Mouse (Mus musculus) myocyte (in vitro differentiated cells): ENCODE data around the gene Hsd17b14. TPM values are rescaled to one million over a fixed set of nuclear protein-coding genes. Genes with fewer than 3 reads are reported as not detected.
A peak's percentile ranks its signal among the peaks of the same experiment; 100 is the strongest.
"Not testable (repeated sequence)": the region's sequence is repeated elsewhere in the genome, so short reads cannot be mapped to it uniquely, and the experiment has no call there.

Experiments used
- H3K27me3 ChIP-seq: one replicate; pipeline ENCODE4 v1.6.1; 2011; ENCODE audit not compliant: control insufficient read depth, insufficient read depth, insufficient read length
- H3K36me3 ChIP-seq: one replicate; pipeline ENCODE4 v1.6.1; 2011; ENCODE audit not compliant: control insufficient read depth, insufficient read depth
- H3K4me2 ChIP-seq: one replicate; pipeline ENCODE4 v1.6.1; 2011; ENCODE audit warnings: low read depth, control low read depth
- H3K4me3 ChIP-seq: one replicate; pipeline ENCODE4 v1.5.1; 2011; ENCODE audit warnings: mild to moderate bottlenecking, control low read depth, moderate library complexity
- H3K79me2 ChIP-seq: one replicate; pipeline ENCODE4 v1.6.1; 2011; ENCODE audit not compliant: control insufficient read depth, insufficient read depth
- H3ac ChIP-seq: one replicate; pipeline ENCODE4 v1.6.1; 2011; ENCODE audit not compliant: control insufficient read depth, insufficient read length
- CEBPB ChIP-seq: IDR thresholded peaks from 2 replicates; pipeline ENCODE4 v1.6.1; 2011; ENCODE audit warnings: mild to moderate bottlenecking, moderate library complexity; ENCODE audit not compliant: poor library complexity, insufficient read depth, severe bottlenecking
- E2F4 ChIP-seq: IDR thresholded peaks from one replicate; pipeline ENCODE4 v1.6.1; 2011; ENCODE audit warnings: mild to moderate bottlenecking, control low read depth, moderate library complexity; ENCODE audit not compliant: insufficient read depth
- MAX ChIP-seq: IDR thresholded peaks from one replicate; pipeline ENCODE4 v1.6.1; 2011; ENCODE audit warnings: low read depth, mild to moderate bottlenecking, control low read depth
- MYOD1 ChIP-seq, 3 experiments: IDR thresholded peaks; one replicate each; pipeline ENCODE4 v1.6.1; 2011; ENCODE audit warnings: control low read depth in 2 of 3, low read depth in 2 of 3, mild to moderate bottlenecking in 2 of 3, moderate library complexity in 1 of 3; ENCODE audit not compliant: insufficient read length in 2 of 3, control insufficient read depth in 1 of 3
- MYOG ChIP-seq, 3 experiments: IDR thresholded peaks; one replicate each; pipeline ENCODE4 v1.6.1; 2011; ENCODE audit warnings: control low read depth in 2 of 3, low read depth in 2 of 3, mild to moderate bottlenecking in 2 of 3; ENCODE audit not compliant: insufficient read length in 2 of 3, control insufficient read depth in 1 of 3, insufficient read depth in 1 of 3
- POLR2A ChIP-seq: IDR thresholded peaks from one replicate; pipeline ENCODE4 v1.6.1; 2011; ENCODE audit warnings: low read depth, mild to moderate bottlenecking, control low read depth, moderate library complexity; ENCODE audit not compliant: insufficient read length
- POLR2AphosphoS2 ChIP-seq: IDR thresholded peaks from one replicate; pipeline ENCODE4 v1.6.1; 2011; ENCODE audit warnings: low read depth, control low read depth; ENCODE audit not compliant: insufficient read length
- REST ChIP-seq: IDR thresholded peaks from one replicate; pipeline ENCODE4 v1.6.1; 2011; ENCODE audit warnings: mild to moderate bottlenecking, control low read depth, moderate library complexity; ENCODE audit not compliant: insufficient read depth, insufficient read length
- SRF ChIP-seq: IDR thresholded peaks from one replicate; pipeline ENCODE4 v1.6.1; 2011; ENCODE audit warnings: low read depth; ENCODE audit not compliant: control insufficient read depth, insufficient read length
- TCF12 ChIP-seq: IDR thresholded peaks from one replicate; pipeline ENCODE4 v1.6.1; 2011; ENCODE audit warnings: mild to moderate bottlenecking, control low read depth; ENCODE audit not compliant: poor library complexity, insufficient read depth, severe bottlenecking
- TCF3 ChIP-seq: IDR thresholded peaks from one replicate; pipeline ENCODE4 v1.6.1; 2011; ENCODE audit warnings: low read depth, control low read depth; ENCODE audit not compliant: insufficient read length
- USF1 ChIP-seq: IDR thresholded peaks from one replicate; pipeline ENCODE4 v1.6.1; 2011; ENCODE audit warnings: low read depth, mild to moderate bottlenecking, control low read depth, moderate library complexity
- polyA plus RNA-seq: library from polyadenylated mRNA; unstranded; fragments of >200 nt; fragmentation: generic; extraction: Trizol; gene quantifications from one replicate; pipeline ENCODE4 v1.2.1, GENCODE M21; 2012; ENCODE audit warnings: missing spikeins

Gene Hsd17b14
- polyA plus RNA-seq, 1 experiment = 1.9 TPM

DNA sequence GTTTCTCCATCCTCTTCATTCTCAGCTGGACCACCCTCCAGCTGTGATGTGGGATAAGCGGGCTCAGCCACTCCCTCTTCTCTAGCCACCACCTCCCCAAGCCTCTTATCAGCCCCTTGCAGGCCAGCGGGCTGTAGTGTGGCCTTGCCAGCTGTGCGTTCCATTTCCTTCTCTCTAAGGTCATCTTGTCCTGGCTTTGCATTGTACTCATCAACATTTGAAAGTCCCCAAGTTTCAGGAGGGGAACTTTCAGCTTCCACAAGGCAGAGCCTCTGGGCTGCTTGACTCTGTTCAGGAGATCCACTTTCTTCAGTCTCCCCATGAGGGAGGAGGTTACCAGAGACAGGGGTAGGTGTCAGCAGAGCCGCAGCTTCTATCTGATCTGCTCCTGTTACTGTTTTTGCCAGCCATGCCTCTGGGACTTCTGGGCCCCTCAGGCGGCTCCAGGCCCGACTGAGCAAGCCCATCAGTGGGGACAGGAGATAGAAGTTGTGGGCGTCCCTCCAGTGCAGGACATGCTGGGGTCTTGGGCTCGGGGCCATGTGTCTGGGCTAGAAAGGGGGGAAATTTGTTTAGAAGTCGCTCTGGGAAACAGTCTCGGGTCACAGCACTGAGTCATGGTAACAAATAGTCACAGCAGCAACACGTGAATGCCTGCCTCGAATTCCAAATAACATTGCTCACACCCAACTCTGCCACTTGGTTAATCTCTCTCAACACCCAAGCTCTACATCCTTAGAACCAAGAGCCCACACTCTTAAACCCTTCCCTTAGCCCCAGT is 29.7 kb upstream of the Hsd17b14 start:
- H3K79me2 ChIP-seq = peaks cover 28% of the 10 kb centered on the region
- peaks cover 30% of the 10 kb centered on the region for H3K36me3 ChIP-seq
- H3K4me2 ChIP-seq = peak overlapping the region; percentile 86
- H3K4me3 ChIP-seq = peak overlapping the region; percentile 100
- TF ChIP-seq SRF = no peak
- no peak for TF ChIP-seq REST
- peak; percentile 49 for TF ChIP-seq POLR2A
- no peak for TF ChIP-seq CEBPB
- TF ChIP-seq USF1 = no peak
- TF ChIP-seq POLR2AphosphoS2 = peak; percentile 65
- peak; percentile 54 for TF ChIP-seq MAX
- TF ChIP-seq TCF12 = no peak
- no peak for TF ChIP-seq E2F4
- TF ChIP-seq MYOG (IDR thresholded peaks at IDR 0.05; ENCODE audit: control insufficient read depth in 1 of 3, insufficient read depth in 1 of 3, insufficient read length in 2 of 3, low read depth in 2 of 3) = peak in 1 of 3 experiments; percentile 41
- TF ChIP-seq MYOD1 (IDR thresholded peaks at IDR 0.05; ENCODE audit: control insufficient read depth in 1 of 3, insufficient read length in 2 of 3, low read depth in 2 of 3) = peak in 1 of 3 experiments; percentile 8
- no peak for TF ChIP-seq TCF3
- H3K27me3 ChIP-seq = no peaks in the 10 kb centered on the region
- peak overlapping the region; percentile 69 for H3ac ChIP-seq

DNA sequence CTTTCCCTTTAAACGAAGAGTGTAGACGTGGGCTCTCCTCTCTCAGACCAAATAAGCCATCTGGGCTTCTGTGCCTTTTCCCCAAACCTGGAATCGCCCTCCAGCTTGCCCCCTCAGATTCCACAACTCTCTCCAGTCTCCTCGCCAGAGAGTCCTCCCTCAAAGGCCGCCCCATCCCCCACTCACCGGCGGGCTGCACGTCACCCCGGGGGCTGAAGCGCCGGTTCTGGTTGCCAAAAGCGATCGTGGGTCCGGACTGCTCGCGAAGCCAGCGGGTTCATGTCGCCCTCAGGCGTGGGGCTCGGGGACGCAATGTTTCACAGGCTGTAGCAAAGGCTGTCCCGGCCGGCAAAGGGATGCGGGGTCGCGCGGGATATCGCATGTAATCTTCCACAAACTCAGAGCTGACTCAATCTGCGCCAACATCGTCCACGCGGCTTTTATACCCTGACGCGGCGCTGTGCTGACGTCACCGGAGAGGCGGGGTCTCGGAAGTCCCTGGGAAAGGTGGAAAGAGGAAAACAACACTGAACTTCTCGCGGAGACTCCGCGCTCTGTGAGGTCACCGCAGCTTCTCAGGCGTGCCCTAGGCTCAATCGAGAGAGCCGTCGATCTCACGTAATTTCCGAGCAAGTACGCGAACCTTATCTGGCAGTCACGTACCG is 28.8 kb upstream of the Hsd17b14 start, which contains the start of the genes Ppp1r15a and Plekha4:
TSS of gene Ppp1r15a (minus strand) at position 460 of the 665 bp plus-strand sequence.
TSS of gene Plekha4 (plus strand) at position 522 of the 665 bp plus-strand sequence.
- Histone ChIP-seq H3ac (peak within 1 kb of the TSS; percentile 69), H3K27me3 (no peaks in the 10 kb centered on the region), H3K4me2 (peak within 1 kb of the TSS; percentile 86), H3K79me2 (peaks cover 28% of the 10 kb centered on the region), H3K4me3 (peak within 1 kb of the TSS; percentile 100), H3K36me3 (peaks cover 30% of the 10 kb centered on the region)
- no peak for TF ChIP-seq TCF3
- TF ChIP-seq POLR2AphosphoS2 = peak; percentile 100
- 0 out of 2 replicates have a peak, but pooled peaks have one; percentile 29 for TF ChIP-seq CEBPB
- no peak for TF ChIP-seq MYOG (IDR thresholded peaks at IDR 0.05; ENCODE audit: control insufficient read depth in 1 of 3, insufficient read depth in 1 of 3, insufficient read length in 2 of 3, low read depth in 2 of 3)
- peak; percentile 97 for TF ChIP-seq POLR2A
- no peak for TF ChIP-seq REST
- no peak for TF ChIP-seq MAX
- TF ChIP-seq E2F4 = no peak
- TF ChIP-seq USF1 = no peak
- peak in 1 of 3 experiments; percentile 1 for TF ChIP-seq MYOD1 (IDR thresholded peaks at IDR 0.05; ENCODE audit: control insufficient read depth in 1 of 3, insufficient read length in 2 of 3, low read depth in 2 of 3)
- peak; percentile 64 for TF ChIP-seq SRF
- no peak for TF ChIP-seq TCF12

DNA sequence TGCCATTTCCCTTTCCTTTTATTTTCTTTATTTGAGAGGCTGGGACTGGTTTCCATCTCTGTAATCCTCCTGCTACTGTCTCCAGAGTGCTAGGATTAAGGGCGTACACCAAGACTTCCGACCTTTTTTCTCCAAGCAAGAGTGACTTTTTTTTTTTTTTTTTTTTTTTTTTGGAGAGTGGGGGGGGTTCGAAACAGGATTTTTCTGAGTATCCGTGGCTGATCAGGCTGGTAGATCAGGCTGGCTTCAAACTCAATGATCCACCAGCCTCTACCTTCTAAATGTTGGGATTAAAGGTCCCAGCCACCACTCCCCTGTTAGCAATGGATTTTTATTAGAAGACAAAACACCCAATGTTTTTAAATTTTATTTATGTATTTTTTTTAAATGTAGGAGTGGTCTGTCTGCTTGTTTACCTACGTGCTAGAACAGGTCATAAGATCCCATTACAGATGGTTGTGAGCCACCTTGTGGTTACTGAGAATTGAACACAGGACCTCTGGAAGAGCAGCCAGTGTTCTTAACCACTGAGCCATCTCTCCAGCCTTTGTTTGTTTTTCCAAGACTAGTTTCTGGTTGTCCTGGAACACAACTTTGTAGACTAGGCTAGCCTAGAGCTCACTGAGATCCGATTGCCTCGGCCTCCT is 28.1 kb upstream of the Hsd17b14 start:
- Histone ChIP-seq H3K27me3 (no peaks in the 10 kb centered on the region), H3K4me3 (peak overlapping the region; percentile 100), H3ac (peak overlapping the region; percentile 69), H3K36me3 (peaks cover 30% of the 10 kb centered on the region), H3K4me2 (peak overlapping the region; percentile 77), H3K79me2 (peaks cover 28% of the 10 kb centered on the region)
- TF ChIP-seq MYOD1 (IDR thresholded peaks at IDR 0.05; ENCODE audit: control insufficient read depth in 1 of 3, insufficient read length in 2 of 3, low read depth in 2 of 3) (no peak), TCF12 (no peak), MAX (no peak), E2F4 (no peak), TCF3 (no peak), SRF (no peak), MYOG (IDR thresholded peaks at IDR 0.05; ENCODE audit: control insufficient read depth in 1 of 3, insufficient read depth in 1 of 3, insufficient read length in 2 of 3, low read depth in 2 of 3) (no peak)

DNA sequence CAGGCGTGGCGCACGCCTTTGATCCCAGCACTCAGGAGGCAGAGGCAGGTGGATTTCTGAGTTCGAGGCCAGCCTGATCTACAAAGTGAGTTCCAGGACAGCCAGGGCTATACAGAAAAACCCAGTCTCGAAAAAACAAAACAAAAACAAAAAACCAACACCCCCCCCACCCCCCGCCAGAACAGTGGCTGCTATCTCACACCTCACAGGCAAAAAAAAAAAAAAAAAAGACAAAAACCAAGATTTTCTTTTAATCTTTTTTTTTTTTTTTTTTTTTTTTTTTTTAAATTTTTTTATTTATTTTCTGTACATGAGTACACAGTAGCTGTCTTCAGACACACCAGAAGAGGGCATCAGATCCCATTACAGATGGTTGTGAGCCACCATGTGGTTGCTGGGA is 27.5 kb upstream of the Hsd17b14 start:
- H3ac ChIP-seq, H3K27me3 ChIP-seq: not testable (repeated sequence)
- Histone ChIP-seq H3K79me2 (peaks cover 28% of the 10 kb centered on the region), H3K36me3 (peaks cover 26% of the 10 kb centered on the region), H3K4me2 (peak overlapping the region; percentile 77), H3K4me3 (peak overlapping the region; percentile 100)
